Mouse (Mus musculus) midbrain, embryonic 11.5 days (tissue): ENCODE results near the gene Zfp740. TPM values are rescaled to one million over a fixed set of nuclear protein-coding genes. Genes with fewer than 3 reads are reported as not detected.
"Not testable (repeated sequence)": the region's sequence is repeated elsewhere in the genome, so short reads cannot be mapped to it uniquely, and the experiment has no call there.

Experiments used
- ATAC-seq: fragments of 200-750 bp; cut with Nextera tagmentation; 2 replicates; pipeline ENCODE4 v1.8.0; 2017; ENCODE audit warnings: moderate TSS enrichment, moderate library complexity; ENCODE audit not compliant: low FRiP score
- DNase-seq: peaks from one replicate; pipeline ENCODE4 v3.0.0; 2015; ENCODE audit warnings: low spot score; ENCODE audit errors: missing footprints
- H3K27ac ChIP-seq: fragments of 300-500 bp; sonication (generic); 2 replicates; pipeline ENCODE4 v1.5.1; 2014; ENCODE audit warnings: low read depth, low read length
- H3K27me3 ChIP-seq: fragments of 300-500 bp; sonication (generic); 2 replicates; pipeline ENCODE4 v1.6.1; 2014; ENCODE audit warnings: mild to moderate bottlenecking, low read length, moderate library complexity, mixed read lengths; ENCODE audit not compliant: control insufficient read depth, insufficient read depth
- H3K36me3 ChIP-seq: fragments of 300-500 bp; sonication (generic); 2 replicates; pipeline ENCODE4 v1.6.1; 2014; ENCODE audit warnings: mild to moderate bottlenecking, low read length, moderate library complexity, mixed read lengths; ENCODE audit not compliant: control insufficient read depth, insufficient read depth
- H3K4me1 ChIP-seq: fragments of 300-500 bp; sonication (generic); 2 replicates; pipeline ENCODE4 v1.6.1; 2014; ENCODE audit warnings: low read length; ENCODE audit not compliant: control insufficient read depth, insufficient read depth
- H3K4me2 ChIP-seq: fragments of 300-500 bp; sonication (generic); 2 replicates; pipeline ENCODE4 v1.6.1; 2014; ENCODE audit warnings: mild to moderate bottlenecking, moderate library complexity
- H3K4me3 ChIP-seq: fragments of 300-500 bp; sonication (generic); 2 replicates; pipeline ENCODE4 v1.5.1; 2014; ENCODE audit warnings: low read depth, low read length
- H3K9ac ChIP-seq: fragments of 300-500 bp; sonication (generic); 2 replicates; pipeline ENCODE4 v1.6.1; 2014; ENCODE audit warnings: low read length
- H3K9me3 ChIP-seq: fragments of 300-500 bp; sonication (generic); 2 replicates; pipeline ENCODE4 v1.6.1; 2016; ENCODE audit warnings: low read length; ENCODE audit not compliant: control insufficient read depth
- WGBS: fragments of 180-500 bp; shearing (Covaris S2); extraction: QIAGEN DNeasy Blood & Tissue Kit; methylation state at CpG from one replicate; pipeline ENCODE4 v1.1.7; 2014; 5-methylcytosine and 5-hydroxymethylcytosine counted together
- polyA plus RNA-seq: library from polyadenylated mRNA; unstranded; fragments of >200 nt; fragmentation: Nextera tagmentation; extraction: Ambion mirVana; gene quantifications from 2 replicates; pipeline ENCODE4 v1.2.1, GENCODE M21; 2014

The Zfp740 gene
- polyA plus RNA-seq, 1 experiment from 2014 or later: 61.1 TPM

DNA sequence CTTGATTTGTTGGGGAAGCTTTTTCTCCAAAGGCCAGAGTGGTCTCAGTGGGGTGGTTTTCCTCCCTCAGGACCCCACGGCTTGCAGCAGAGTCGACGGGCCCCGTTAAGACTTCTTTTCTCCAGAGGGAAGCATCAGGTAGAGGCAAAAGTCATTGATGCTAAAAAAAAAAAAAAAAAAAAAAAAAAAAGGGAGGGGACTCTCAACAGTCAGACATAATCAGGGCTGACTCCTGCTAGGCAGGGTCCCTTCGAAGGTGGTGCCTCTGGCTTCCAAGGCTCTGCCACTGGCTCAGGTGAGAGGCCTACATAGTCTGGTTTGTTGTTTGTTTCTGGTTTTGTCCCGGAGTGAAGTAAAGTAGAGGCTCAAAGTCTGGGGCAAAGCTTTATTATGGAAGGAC is 12.6 kb downstream of the Zfp740 start:
- Histone ChIP-seq H3K27ac (no peak overlapping the region), H3K9me3 (no peaks in the 10 kb centered on the region), H3K4me3 (no peak overlapping the region), H3K9ac (no peak overlapping the region), H3K4me2 (no peak overlapping the region), H3K4me1 (no peaks in the 10 kb centered on the region), H3K27me3 (no peaks in the 10 kb centered on the region), H3K36me3 (peaks cover 11% of the 10 kb centered on the region)
- 70% methylated on average over 6 of the region's 6 CpGs for WGBS
- ATAC-seq (no peak), DNase-seq (peak; percentile 39)

DNA sequence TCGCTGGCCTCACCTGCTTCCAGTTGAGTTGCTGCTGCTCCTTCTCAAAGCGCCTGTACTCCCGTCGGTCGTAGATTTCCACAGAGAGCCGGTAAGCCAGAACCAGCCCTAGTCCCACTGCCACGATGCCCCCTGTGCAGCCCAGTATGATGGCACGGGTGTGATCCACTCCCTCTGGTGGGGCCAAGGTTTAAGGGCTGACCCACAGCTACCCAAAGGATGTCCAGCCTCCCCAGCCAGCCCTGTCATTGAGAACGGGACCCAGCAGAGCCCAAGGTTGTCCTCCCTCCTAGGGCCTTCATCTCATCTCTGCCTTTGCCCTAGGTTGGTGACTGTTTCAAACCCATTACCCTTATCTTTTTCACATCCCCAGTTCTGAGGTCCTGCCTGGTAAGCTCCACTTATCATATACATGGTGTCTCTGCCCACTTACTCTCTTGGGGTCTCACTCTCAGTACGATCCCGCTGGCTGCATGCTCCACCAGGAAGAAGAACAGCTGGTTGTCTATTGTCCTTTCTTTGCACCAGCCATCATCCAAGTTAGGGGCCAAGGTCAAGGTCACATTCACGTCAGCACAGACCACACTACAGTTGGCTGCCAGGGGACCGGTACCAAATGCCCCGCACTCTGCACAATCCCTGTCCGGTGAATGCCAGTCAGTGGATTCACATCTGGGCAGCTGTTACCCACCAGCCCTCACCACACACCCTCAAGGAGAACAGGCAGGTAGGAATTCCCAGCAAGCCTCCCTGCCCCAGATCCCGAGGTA is 13.6 kb downstream of the Zfp740 start:
- H3K27me3 ChIP-seq: no peaks in the 10 kb centered on the region
- no peak overlapping the region for H3K27ac ChIP-seq
- no peak overlapping the region for H3K4me3 ChIP-seq
- H3K36me3 ChIP-seq: peaks cover 9% of the 10 kb centered on the region
- DNase-seq: peak; percentile 74
- no peak for ATAC-seq
- no peaks in the 10 kb centered on the region for H3K9me3 ChIP-seq
- H3K4me1 ChIP-seq: no peaks in the 10 kb centered on the region
- 84% methylated on average over 16 of the region's 16 CpGs for WGBS
- no peak overlapping the region for H3K9ac ChIP-seq
- no peak overlapping the region for H3K4me2 ChIP-seq

DNA sequence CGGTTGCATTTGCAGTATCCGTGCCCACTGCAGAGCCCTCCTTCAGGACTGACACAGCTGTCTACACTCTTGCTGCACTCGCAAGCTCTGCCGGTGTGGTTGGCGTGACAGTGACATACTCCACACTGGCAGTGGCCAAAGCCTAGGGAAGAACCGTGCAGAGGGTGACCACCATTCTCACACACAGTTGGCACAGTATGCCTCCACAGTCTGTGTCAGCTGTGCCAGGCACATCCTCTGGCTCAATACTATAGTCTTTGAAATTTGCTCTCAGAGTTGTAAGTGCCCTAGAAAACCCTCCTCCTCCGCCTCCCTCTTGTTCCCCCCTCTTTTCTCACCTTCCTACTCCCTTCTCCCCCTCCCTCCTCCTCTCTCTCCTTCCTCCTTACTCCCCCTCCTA is 14.3 kb downstream of the Zfp740 start:
- H3K9me3 ChIP-seq: no peaks in the 10 kb centered on the region
- WGBS: 91% methylated on average over 7 of the region's 7 CpGs
- no peak overlapping the region for H3K27ac ChIP-seq
- no peak overlapping the region for H3K4me2 ChIP-seq
- no peak overlapping the region for H3K4me3 ChIP-seq
- ATAC-seq (no peak), DNase-seq (peak; percentile 69)
- peaks cover 6% of the 10 kb centered on the region for H3K36me3 ChIP-seq
- no peaks in the 10 kb centered on the region for H3K4me1 ChIP-seq
- 0 out of 2 replicates have a peak, but pooled peaks cover 1% of the 10 kb centered on the region for H3K27me3 ChIP-seq
- no peak overlapping the region for H3K9ac ChIP-seq

DNA sequence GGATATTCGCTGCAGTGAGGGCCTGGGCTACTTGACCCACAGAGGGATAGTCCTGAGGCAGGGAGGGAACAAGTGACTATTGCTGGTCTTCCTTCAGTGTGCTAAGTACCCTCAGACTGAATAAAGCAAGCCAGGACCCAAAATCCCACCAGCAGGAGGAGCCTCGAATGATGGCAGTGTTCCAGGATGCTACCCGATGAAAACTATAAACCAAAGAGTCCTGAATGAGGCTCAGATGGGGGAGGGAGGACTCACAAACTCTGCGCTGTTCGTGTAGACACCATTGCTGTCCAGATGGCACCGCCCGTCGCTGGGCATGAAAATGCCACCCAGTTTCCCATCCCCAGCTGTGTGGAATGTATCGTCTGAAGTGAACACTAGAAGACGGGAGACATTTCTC is 19.3 kb downstream of the Zfp740 start:
- no peaks in the 10 kb centered on the region; the same call in 1 of the 2 replicates for H3K4me1 ChIP-seq
- no peak overlapping the region for H3K9ac ChIP-seq
- H3K27me3 ChIP-seq: peaks cover 18% of the 10 kb centered on the region
- H3K4me2 ChIP-seq: no peak overlapping the region
- 72% methylated on average over 10 of the region's 10 CpGs for WGBS
- H3K4me3 ChIP-seq: no peak overlapping the region
- H3K27ac ChIP-seq: no peak overlapping the region
- no peaks in the 10 kb centered on the region for H3K36me3 ChIP-seq
- no peaks in the 10 kb centered on the region for H3K9me3 ChIP-seq
- no peak for ATAC-seq
- peak; percentile 80 for DNase-seq

DNA sequence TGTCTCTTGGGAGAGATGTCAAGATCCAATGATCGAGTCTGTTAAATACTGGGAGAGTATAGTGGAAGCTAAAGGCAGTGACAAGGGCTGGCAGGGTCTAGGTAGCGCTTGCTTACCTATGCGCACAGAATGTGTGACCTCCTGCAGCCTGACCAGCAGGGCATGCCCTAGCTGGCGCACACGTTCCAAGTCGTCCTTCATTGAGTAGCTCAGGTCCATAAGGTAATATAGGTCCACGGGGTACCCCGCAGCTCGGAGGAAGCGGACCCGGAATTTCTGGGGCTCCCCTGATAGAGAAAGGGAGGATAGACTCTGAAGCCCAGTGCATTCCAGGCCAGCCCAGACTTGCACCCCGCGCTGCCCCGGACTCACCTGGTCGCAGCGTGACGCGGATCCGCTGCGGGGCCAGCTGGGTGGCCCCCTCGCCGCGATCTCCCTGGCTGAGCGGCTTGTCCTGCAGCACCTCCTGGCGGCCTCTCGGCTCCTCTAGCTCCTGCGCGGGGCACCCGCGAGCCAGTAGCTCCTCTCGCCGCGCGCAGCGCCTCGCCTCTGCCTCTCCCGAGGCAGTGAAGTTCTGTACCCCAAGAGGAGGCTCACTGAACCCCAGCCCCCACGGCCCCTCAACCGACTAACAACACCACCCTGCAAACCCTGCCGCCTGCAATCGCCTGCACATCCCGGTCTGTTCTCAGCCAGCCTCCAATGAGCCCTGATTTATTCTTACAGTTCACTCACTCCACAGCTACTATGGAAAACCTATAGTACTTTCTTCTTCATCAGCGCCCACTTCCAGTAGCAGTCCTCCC is 21.3 kb downstream of the Zfp740 start:
- Histone ChIP-seq H3K9me3 (no peaks in the 10 kb centered on the region), H3K27ac (no peak overlapping the region), H3K4me2 (peak overlapping the region; percentile 68), H3K4me1 (no peaks in the 10 kb centered on the region; the same call in 1 of the 2 replicates), H3K9ac (peak overlapping the region; percentile 2), H3K36me3 (no peaks in the 10 kb centered on the region), H3K27me3 (peaks cover 18% of the 10 kb centered on the region), H3K4me3 (peak overlapping the region; percentile 32)
- ATAC-seq (peak; percentile 78), DNase-seq (peak; percentile 96)
- 4% methylated on average over 43 of the region's 43 CpGs for WGBS

DNA sequence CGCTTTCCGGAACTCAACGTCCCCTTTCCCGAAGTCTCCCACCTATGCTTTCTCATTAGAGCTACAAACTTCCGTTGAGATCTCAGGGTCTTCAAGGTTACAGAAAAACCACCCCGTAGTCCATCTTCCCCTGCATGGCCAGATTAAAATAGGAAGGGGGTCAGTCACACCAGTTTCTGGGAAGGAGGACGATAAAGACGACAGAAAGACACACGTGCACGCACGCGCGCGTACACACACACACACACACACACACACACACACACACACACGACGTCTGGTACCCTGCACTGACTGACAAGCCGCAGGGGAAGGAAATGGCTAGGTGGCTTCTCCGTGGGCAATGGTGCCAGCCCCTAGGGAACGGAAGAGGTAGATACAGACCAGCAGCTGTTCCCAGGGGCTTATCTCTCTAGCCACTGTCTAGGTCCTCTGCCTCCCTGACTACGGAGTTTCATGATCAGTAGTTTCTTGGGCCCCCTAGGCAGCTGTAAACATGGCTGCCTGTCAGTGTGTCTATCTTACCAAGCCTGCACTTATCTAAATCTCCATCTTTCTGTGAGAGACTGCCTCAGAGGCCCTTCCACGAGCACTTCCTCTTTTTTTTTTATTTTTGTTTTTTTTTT is 22.1 kb downstream of the Zfp740 start:
- Histone ChIP-seq H3K4me1 (no peaks in the 10 kb centered on the region; the same call in 1 of the 2 replicates), H3K27me3 (peaks cover 18% of the 10 kb centered on the region), H3K27ac (no peak overlapping the region), H3K9ac (peak overlapping the region; percentile 2), H3K4me3 (peak overlapping the region; percentile 32), H3K4me2 (peak overlapping the region; percentile 68), H3K36me3 (no peaks in the 10 kb centered on the region), H3K9me3 (no peaks in the 10 kb centered on the region)
- 20% methylated on average over 21 of the region's 21 CpGs for WGBS
- DNase-seq (peak; percentile 94), ATAC-seq (no peak)

DNA sequence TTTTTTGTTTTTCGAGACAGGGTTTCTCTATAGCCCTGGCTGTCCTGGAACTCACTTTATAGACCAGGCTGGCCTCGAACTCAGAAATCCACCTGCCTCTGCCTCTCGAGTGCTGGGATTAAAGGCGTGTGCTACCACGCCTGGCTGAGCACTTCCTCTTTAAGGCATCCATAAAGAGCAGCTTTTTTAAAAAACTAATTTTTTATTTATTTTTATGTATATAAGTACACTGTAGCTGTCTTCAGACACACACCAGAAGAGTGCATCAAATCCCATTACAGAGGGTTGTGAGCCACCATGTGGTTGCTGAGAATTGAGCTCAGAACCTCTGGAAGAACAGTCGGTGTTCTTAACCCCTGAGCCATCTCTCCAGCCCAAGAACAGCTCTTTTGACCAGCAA is 22.6 kb downstream of the Zfp740 start:
- H3K9me3 ChIP-seq, ATAC-seq, H3K9ac ChIP-seq, H3K27ac ChIP-seq, H3K4me3 ChIP-seq, H3K36me3 ChIP-seq, H3K4me1 ChIP-seq, H3K4me2 ChIP-seq: not testable (repeated sequence)
- H3K27me3 ChIP-seq: peaks cover 18% of the 10 kb centered on the region
- WGBS: 72% methylated on average over 6 of the region's 6 CpGs
- DNase-seq: peak; percentile 68

DNA sequence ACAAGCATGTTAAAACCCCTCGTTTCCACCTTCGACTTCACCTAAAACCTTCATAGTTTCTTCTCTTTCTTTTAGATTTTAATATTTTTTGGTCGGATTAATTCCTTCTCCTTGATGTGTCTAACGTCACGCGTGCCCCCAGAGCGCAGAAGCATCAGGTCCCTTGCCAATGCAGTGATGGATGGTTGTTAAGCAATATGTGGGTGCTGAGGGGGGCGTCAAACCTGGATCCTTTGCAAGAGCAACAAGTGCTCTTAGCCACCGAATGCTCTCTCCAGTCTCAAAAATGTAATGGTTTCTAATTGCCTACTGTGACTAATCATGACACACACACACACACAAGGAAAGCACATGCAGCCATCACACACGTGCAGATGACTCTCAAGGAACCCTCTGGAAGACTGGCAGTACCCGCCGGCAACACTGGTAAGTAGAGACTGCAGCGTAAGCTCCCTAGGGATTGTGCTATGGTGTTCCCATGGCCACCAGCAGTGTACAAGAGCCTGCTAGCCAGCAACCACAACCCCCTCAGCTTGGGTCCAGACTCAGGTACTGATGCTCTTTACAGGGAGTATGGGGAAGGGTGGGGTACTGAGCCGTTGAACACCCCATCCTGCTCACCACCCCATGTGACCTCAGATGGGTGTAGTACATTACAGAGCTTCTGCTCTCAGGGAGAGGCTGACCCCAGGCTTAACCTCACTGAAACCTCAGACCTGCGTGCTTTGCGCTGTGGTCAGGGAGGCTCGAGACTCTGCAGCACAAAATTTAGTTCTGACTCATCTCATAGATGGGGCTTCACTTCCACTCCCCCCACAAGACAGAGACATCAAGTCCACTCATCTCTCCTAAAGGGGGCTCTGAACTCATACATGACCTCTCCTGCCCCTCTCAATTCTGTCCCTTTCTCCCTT is 27.6 kb downstream of the Zfp740 start:
- 88% methylated on average over 17 of the region's 17 CpGs for WGBS
- H3K4me1 ChIP-seq: peaks cover 10% of the 10 kb centered on the region
- DNase-seq (no peak), ATAC-seq (no peak)
- no peak overlapping the region for H3K27ac ChIP-seq
- no peak overlapping the region for H3K4me2 ChIP-seq
- H3K9me3 ChIP-seq: no peaks in the 10 kb centered on the region
- H3K36me3 ChIP-seq: no peaks in the 10 kb centered on the region
- H3K27me3 ChIP-seq: no peaks in the 10 kb centered on the region
- no peak overlapping the region for H3K9ac ChIP-seq
- H3K4me3 ChIP-seq: no peak overlapping the region
